Mouse (Mus musculus): ENCODE results near the gene Stx1a. TPM values are rescaled to one million over a fixed set of nuclear protein-coding genes. Genes with fewer than 3 reads are reported as not detected.

Stx1a gene
- polyA plus RNA-seq, 1 experiment from 2014 or later: 13.5 TPM

GRCm38 (mm10) chr5:135072720-135073119, 49.4 kb downstream of the Stx1a start:
- ATAC-seq (ENCODE audit: low FRiP score, low TSS enrichment): no peak
- 71% methylated on average over 6 of the region's 6 CpGs for WGBS
- peaks cover 5% of the 10 kb centered on the region; the same call in 1 of the 2 replicates for H3K36me3 ChIP-seq (ENCODE audit: control insufficient read depth, insufficient read depth, low read length)

DNA sequence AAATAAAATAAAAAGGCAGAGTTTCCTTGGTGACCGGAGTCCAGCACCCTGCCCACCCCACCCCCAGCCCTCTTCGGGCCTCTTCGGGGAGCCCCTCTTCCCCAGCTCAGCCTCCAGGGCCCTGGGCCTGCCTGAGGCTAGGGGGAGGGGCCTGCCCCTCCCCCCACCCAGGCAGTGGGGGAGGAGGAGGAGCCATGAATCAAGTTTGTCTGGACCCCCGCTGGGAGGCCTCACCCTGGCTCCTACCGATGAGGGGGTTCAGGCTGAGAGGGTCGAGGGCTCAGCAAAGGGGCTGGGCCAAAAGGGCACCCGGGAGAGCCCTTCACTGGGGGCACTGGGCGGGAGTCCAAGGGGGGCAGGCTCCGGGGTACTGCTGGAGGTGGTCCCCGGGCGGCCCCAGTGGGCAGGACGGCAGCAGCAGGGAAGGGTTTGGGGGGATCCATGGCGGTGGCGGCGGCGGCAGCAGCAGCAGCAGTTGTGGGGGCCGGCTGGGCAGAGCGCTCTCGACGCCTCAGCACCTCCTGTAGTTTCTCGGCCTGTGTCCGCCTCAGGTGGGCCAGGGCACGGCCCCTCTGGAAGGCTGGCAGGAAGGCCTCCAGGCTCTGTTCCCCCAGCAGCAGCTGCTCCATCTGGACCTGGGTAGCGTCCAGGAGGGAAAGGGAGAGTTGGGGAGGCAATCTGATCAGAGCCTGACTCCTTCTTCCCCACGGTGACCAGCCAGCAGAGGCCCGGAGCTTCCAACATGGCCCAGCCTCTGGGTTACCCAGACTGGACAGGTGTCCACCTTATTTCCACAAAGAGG, 50.3 kb downstream of the Stx1a start:
- no peak for ATAC-seq (ENCODE audit: low FRiP score, low TSS enrichment)
- H3K9ac ChIP-seq (ENCODE audit: low read depth, low read length): peak overlapping the region; percentile 44
- H3K9me3 ChIP-seq (ENCODE audit: control insufficient read depth, low read length): no peaks in the 10 kb centered on the region
- WGBS: 20% methylated on average over 18 of the region's 26 CpGs
- peaks cover 5% of the 10 kb centered on the region; the same call in 1 of the 2 replicates for H3K36me3 ChIP-seq (ENCODE audit: control insufficient read depth, insufficient read depth, low read length)
- peaks cover 12% of the 10 kb centered on the region for H3K4me1 ChIP-seq (ENCODE audit: control insufficient read depth, insufficient read depth, low read length)
- no peaks in the 10 kb centered on the region for H3K27me3 ChIP-seq (ENCODE audit: control insufficient read depth, insufficient read depth, low read length)
- peak overlapping the region; percentile 17; the same call in 1 of the 2 replicates for H3K27ac ChIP-seq (ENCODE audit: low read depth, low read length)
- H3K4me2 ChIP-seq (replicated peaks; ENCODE audit: low read depth, low read length): peak overlapping the region; percentile 32
- peak overlapping the region; percentile 9; the same call in 1 of the 2 replicates for H3K4me3 ChIP-seq (ENCODE audit: low read length)

More at GRCm38 (mm10) chr5:135072720-135073119, 49.4 kb downstream of the Stx1a start:
- Histone ChIP-seq H3K4me3 (ENCODE audit: low read length) (no peak overlapping the region), H3K4me2 (replicated peaks; ENCODE audit: low read depth, low read length) (no peak overlapping the region), H3K9me3 (ENCODE audit: control insufficient read depth, low read length) (no peaks in the 10 kb centered on the region), H3K9ac (ENCODE audit: low read depth, low read length) (peak overlapping the region; percentile 44; the same call in 1 of the 2 replicates), H3K4me1 (ENCODE audit: control insufficient read depth, insufficient read depth, low read length) (peaks cover 12% of the 10 kb centered on the region), H3K27me3 (ENCODE audit: control insufficient read depth, insufficient read depth, low read length) (no peaks in the 10 kb centered on the region), H3K27ac (ENCODE audit: low read depth, low read length) (no peak overlapping the region)

GRCm38 (mm10) chr5:135075655-135076054, 52.4 kb downstream of the Stx1a start:
- no peak overlapping the region for H3K4me3 ChIP-seq (ENCODE audit: low read length)
- no peaks in the 10 kb centered on the region for H3K9me3 ChIP-seq (ENCODE audit: control insufficient read depth, low read length)
- H3K27me3 ChIP-seq (ENCODE audit: control insufficient read depth, insufficient read depth, low read length): no peaks in the 10 kb centered on the region
- WGBS: 72% methylated on average over 4 of the region's 4 CpGs
- no peak for ATAC-seq (ENCODE audit: low FRiP score, low TSS enrichment)
- H3K4me2 ChIP-seq (replicated peaks; ENCODE audit: low read depth, low read length): no peak overlapping the region
- no peak overlapping the region for H3K9ac ChIP-seq (ENCODE audit: low read depth, low read length)
- peaks cover 12% of the 10 kb centered on the region for H3K4me1 ChIP-seq (ENCODE audit: control insufficient read depth, insufficient read depth, low read length)
- no peak overlapping the region for H3K27ac ChIP-seq (ENCODE audit: low read depth, low read length)
- H3K36me3 ChIP-seq (ENCODE audit: control insufficient read depth, insufficient read depth, low read length): peaks cover 5% of the 10 kb centered on the region; the same call in 1 of the 2 replicates

GRCm38 (mm10) chr5:135076368-135076767, 53.1 kb downstream of the Stx1a start:
- Histone ChIP-seq H3K4me2 (replicated peaks; ENCODE audit: low read depth, low read length) (peak overlapping the region; percentile 81), H3K9me3 (ENCODE audit: control insufficient read depth, low read length) (no peaks in the 10 kb centered on the region), H3K27ac (ENCODE audit: low read depth, low read length) (peak overlapping the region; percentile 86; the same call in 1 of the 2 replicates), H3K4me3 (ENCODE audit: low read length) (peak overlapping the region; percentile 95), H3K36me3 (ENCODE audit: control insufficient read depth, insufficient read depth, low read length) (peaks cover 5% of the 10 kb centered on the region; the same call in 1 of the 2 replicates), H3K27me3 (ENCODE audit: control insufficient read depth, insufficient read depth, low read length) (no peaks in the 10 kb centered on the region), H3K9ac (ENCODE audit: low read depth, low read length) (peak overlapping the region; percentile 98; the same call in 1 of the 2 replicates), H3K4me1 (ENCODE audit: control insufficient read depth, insufficient read depth, low read length) (peaks cover 12% of the 10 kb centered on the region)
- WGBS: 83% methylated on average over 14 of the region's 14 CpGs
- no peak for ATAC-seq (ENCODE audit: low FRiP score, low TSS enrichment)

- Histone ChIP-seq H3K4me1 (ENCODE audit: control insufficient read depth, insufficient read depth, low read length) (peaks cover 12% of the 10 kb centered on the region), H3K9me3 (ENCODE audit: control insufficient read depth, low read length) (no peaks in the 10 kb centered on the region), H3K27ac (ENCODE audit: low read depth, low read length) (peak overlapping the region; percentile 86), H3K4me3 (ENCODE audit: low read length) (peak overlapping the region; percentile 95), H3K36me3 (ENCODE audit: control insufficient read depth, insufficient read depth, low read length) (peaks cover 5% of the 10 kb centered on the region; the same call in 1 of the 2 replicates), H3K4me2 (replicated peaks; ENCODE audit: low read depth, low read length) (peak overlapping the region; percentile 81), H3K9ac (ENCODE audit: low read depth, low read length) (peak overlapping the region; percentile 98), H3K27me3 (ENCODE audit: control insufficient read depth, insufficient read depth, low read length) (no peaks in the 10 kb centered on the region)
- peak; percentile 24 for ATAC-seq (ENCODE audit: low FRiP score, low TSS enrichment)
- WGBS: 17% methylated on average over 14 of the region's 14 CpGs
These were observed 53.7 kb downstream of the Stx1a start for GRCm38 (mm10) chr5:135076931-135077505.

DNA sequence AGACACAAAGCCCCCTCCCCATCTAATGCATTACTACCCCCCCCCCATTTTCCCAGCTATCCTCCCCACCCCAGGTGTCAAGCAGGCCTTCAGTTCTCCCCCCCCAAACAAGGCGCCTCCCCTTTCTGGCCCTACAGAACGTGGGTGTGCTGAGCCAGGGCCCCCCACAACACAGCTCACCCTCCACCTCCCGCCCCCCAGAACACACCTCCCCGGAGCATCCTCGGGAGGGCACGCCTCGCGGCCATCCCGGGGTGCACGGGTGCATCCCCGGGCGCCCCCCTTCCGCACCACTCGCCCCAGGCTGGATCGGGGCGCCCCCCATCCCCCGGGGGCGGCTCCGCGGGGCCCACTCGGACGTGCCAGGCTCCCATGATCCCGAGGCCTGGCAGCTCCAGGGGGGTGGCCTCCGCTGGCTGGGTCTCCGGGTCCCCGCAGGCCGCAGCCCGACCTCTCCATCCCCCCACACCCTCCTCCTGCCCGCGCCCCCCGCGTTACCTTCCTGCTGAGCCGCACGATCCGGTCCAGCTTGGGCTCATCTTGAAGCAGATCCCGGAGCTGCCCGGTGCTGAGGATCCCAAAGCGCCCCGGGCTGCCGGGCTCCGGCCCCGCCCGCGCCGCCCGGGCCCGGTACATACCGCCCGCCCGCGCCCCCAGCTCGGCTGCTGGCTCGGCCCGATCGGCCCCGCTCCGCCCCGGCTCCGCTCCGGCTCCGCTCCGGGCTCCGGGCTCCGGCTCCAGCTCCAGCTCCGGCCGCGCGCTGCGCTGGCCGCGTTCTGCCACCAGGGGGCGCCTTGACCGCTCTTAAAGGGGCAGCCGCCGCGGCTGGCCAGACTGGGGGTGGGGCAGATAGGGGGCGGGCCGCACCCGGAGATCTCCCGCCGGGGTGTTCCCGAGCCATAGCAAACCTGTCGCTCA, 54.5 kb downstream of the Stx1a start, which contains the start of gene Vps37d:
Gene Vps37d (minus strand): TSS at position 703 of the 918 bp plus-strand sequence.
- WGBS: under 1% methylated on average over 63 of the region's 83 CpGs
- Histone ChIP-seq H3K9me3 (ENCODE audit: control insufficient read depth, low read length) (no peaks in the 10 kb centered on the region), H3K36me3 (ENCODE audit: control insufficient read depth, insufficient read depth, low read length) (peaks cover 2% of the 10 kb centered on the region; the same call in 1 of the 2 replicates), H3K27me3 (ENCODE audit: control insufficient read depth, insufficient read depth, low read length) (no peaks in the 10 kb centered on the region), H3K4me2 (replicated peaks; ENCODE audit: low read depth, low read length) (peak within 1 kb of the TSS; percentile 81), H3K4me3 (ENCODE audit: low read length) (peak within 1 kb of the TSS; percentile 95), H3K9ac (ENCODE audit: low read depth, low read length) (peak within 1 kb of the TSS; percentile 98), H3K4me1 (ENCODE audit: control insufficient read depth, insufficient read depth, low read length) (peaks cover 12% of the 10 kb centered on the region), H3K27ac (ENCODE audit: low read depth, low read length) (peak within 1 kb of the TSS; percentile 86)
- peak; percentile 87 for ATAC-seq (ENCODE audit: low FRiP score, low TSS enrichment)

DNA sequence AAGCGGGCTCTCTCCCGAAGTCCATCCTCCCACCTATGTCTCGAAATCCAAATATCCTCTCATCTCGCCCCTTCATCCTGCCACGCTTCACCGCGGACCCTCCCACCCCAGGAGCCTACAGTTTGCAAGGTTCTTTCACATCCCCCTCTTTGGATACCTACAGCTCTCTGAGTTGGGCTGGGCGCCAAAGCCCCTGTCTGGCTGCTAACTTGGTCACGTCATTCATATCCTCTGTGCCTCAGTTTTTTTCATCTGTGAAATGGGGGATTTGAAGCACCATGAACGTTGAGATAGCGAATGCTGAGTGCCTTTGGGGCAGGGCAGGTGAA, 55.2 kb downstream of the Stx1a start:
- peak overlapping the region; percentile 95 for H3K4me3 ChIP-seq (ENCODE audit: low read length)
- H3K27ac ChIP-seq (ENCODE audit: low read depth, low read length): no peak overlapping the region
- H3K4me2 ChIP-seq (replicated peaks; ENCODE audit: low read depth, low read length): peak overlapping the region; percentile 81
- H3K9me3 ChIP-seq (ENCODE audit: control insufficient read depth, low read length): no peaks in the 10 kb centered on the region
- H3K9ac ChIP-seq (ENCODE audit: low read depth, low read length): peak overlapping the region; percentile 98
- peaks cover 9% of the 10 kb centered on the region for H3K4me1 ChIP-seq (ENCODE audit: control insufficient read depth, insufficient read depth, low read length)
- no peaks in the 10 kb centered on the region for H3K27me3 ChIP-seq (ENCODE audit: control insufficient read depth, insufficient read depth, low read length)
- 1% methylated on average over 11 of the region's 11 CpGs for WGBS
- ATAC-seq (ENCODE audit: low FRiP score, low TSS enrichment): no peak
- peaks cover 2% of the 10 kb centered on the region; the same call in 1 of the 2 replicates for H3K36me3 ChIP-seq (ENCODE audit: control insufficient read depth, insufficient read depth, low read length)

DNA sequence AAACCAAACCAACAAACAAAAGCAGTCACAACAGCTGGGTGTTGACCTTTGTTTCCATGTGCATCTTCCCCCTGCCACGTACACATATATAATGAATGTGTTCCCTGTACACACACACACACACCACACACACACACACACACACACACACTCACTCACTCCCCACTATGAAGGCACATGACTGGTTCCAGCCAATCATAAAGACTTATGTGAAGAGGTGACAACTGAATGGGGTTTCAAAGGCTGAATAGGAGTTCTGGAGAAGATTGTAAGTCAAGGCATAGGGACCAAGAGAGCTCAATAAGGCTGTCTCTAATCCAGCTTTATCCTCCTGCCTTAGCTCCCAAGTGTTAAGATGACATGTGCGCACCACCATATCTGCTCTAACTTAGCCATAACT, 56.3 kb downstream of the Stx1a start:
- peaks cover 2% of the 10 kb centered on the region; the same call in 1 of the 2 replicates for H3K36me3 ChIP-seq (ENCODE audit: control insufficient read depth, insufficient read depth, low read length)
- H3K27ac ChIP-seq (ENCODE audit: low read depth, low read length): no peak overlapping the region
- H3K4me1 ChIP-seq (ENCODE audit: control insufficient read depth, insufficient read depth, low read length): 0 out of 2 replicates have a peak, but pooled peaks cover 4% of the 10 kb centered on the region
- no peaks in the 10 kb centered on the region for H3K9me3 ChIP-seq (ENCODE audit: control insufficient read depth, low read length)
- ATAC-seq (ENCODE audit: low FRiP score, low TSS enrichment): no peak
- no peaks in the 10 kb centered on the region for H3K27me3 ChIP-seq (ENCODE audit: control insufficient read depth, insufficient read depth, low read length)
- H3K4me3 ChIP-seq (ENCODE audit: low read length): no peak overlapping the region
- WGBS: 98% methylated on average over 2 of the region's 2 CpGs
- no peak overlapping the region for H3K9ac ChIP-seq (ENCODE audit: low read depth, low read length)
- H3K4me2 ChIP-seq (replicated peaks; ENCODE audit: low read depth, low read length): no peak overlapping the region
